Mouse (Mus musculus) testis, adult 2 months (tissue): ENCODE measurements around the gene Ptgir. TPM values are rescaled to one million over a fixed set of nuclear protein-coding genes. Genes with fewer than 3 reads are reported as not detected.
"Not testable (repeated sequence)": the region's sequence is repeated elsewhere in the genome, so short reads cannot be mapped to it uniquely, and the experiment has no call there.

Experiments
- H3K27ac ChIP-seq: fragments of 200-500 bp; 2 replicates; pipeline ENCODE4 v1.5.1; 2012; ENCODE audit warnings: low read depth, low read length; ENCODE audit not compliant: control insufficient read depth, insufficient read depth
- H3K27me3 ChIP-seq: fragments of 200-500 bp; 2 replicates; pipeline ENCODE4 v1.6.1; 2012; ENCODE audit warnings: mild to moderate bottlenecking, low read length, moderate library complexity; ENCODE audit not compliant: control insufficient read depth, insufficient read depth
- H3K36me3 ChIP-seq: fragments of 200-500 bp; 2 replicates; pipeline ENCODE4 v1.6.1; 2012; ENCODE audit warnings: mild to moderate bottlenecking, low read length; ENCODE audit not compliant: control insufficient read depth, insufficient read depth
- H3K4me1 ChIP-seq: fragments of 200-500 bp; 2 replicates; pipeline ENCODE4 v1.6.1; 2012; ENCODE audit warnings: low read length; ENCODE audit not compliant: control insufficient read depth, insufficient read depth
- H3K4me3 ChIP-seq: fragments of 200-500 bp; 2 replicates; pipeline ENCODE4 v1.5.1; 2012; ENCODE audit warnings: low read depth, mild to moderate bottlenecking, low read length, moderate library complexity, mixed read lengths; ENCODE audit not compliant: control insufficient read depth
- CTCF ChIP-seq: fragments of 200-500 bp; IDR thresholded peaks from 2 replicates; pipeline ENCODE4 v1.5.1; 2012; ENCODE audit warnings: low read depth, mild to moderate bottlenecking, inconsistent platforms, low read length, moderate library complexity; ENCODE audit not compliant: control insufficient read depth, insufficient read depth, insufficient replicate concordance
- POLR2A ChIP-seq: fragments of 200-500 bp; IDR thresholded peaks from 2 replicates; pipeline ENCODE4 v1.6.1; 2012; ENCODE audit warnings: low read depth, mild to moderate bottlenecking, inconsistent platforms, low read length, moderate library complexity; ENCODE audit not compliant: control insufficient read depth
- polyA plus RNA-seq: library from polyadenylated mRNA; depleted of rRNA; stranded (reverse); fragments of >200 nt; gene quantifications from 2 replicates; pipeline ENCODE4 v1.2.3, GENCODE M21; 2012; rRNA removed

Gene Ptgir
- polyA plus RNA-seq, 1 experiment: 0.20 TPM

DNA sequence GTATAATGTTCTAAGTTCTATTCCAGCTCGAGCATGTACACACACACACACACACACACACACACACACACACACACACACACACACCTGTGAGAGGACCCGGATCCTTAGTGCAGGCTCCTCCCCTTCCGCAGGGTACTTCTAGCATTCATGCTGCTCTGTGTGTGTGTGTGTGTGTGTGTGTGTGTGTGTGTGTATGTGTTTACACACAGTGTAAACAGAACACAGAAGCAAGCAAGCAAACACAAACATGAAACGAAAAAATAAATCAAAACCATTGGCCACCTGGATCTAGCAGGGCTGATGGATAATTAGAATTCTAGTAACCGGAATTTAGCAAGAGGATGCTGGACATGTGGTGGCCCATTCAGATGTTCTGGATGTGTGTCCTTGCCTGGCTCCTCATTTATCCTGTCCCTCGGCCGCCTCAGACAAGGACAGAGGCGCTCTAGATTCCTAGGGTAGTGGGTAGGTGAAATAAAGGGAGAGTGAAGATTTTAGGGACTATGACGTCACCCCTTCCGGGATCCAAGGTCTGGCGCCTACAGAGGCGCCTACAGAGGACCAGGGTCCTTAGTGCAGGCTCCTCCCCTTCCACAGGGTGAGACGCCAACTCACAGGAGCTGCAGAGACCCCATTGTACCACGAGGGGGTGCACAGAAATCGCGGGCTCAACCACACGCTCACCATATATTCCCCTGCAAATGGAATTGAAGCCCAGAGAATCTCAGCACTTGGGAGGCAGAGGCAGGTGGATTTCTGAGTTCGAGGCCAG, 44.8 kb downstream of the Ptgir start:
- Histone ChIP-seq H3K4me3 (peak overlapping the region; percentile 96), H3K27ac (peak overlapping the region; percentile 94), H3K27me3 (no peaks in the 10 kb centered on the region), H3K36me3 (no peaks in the 10 kb centered on the region; the same call in 1 of the 2 replicates), H3K4me1 (peaks cover 26% of the 10 kb centered on the region)
- TF ChIP-seq CTCF (peak; percentile 65; the same call in 1 of the 2 replicates), POLR2A (no peak)

DNA sequence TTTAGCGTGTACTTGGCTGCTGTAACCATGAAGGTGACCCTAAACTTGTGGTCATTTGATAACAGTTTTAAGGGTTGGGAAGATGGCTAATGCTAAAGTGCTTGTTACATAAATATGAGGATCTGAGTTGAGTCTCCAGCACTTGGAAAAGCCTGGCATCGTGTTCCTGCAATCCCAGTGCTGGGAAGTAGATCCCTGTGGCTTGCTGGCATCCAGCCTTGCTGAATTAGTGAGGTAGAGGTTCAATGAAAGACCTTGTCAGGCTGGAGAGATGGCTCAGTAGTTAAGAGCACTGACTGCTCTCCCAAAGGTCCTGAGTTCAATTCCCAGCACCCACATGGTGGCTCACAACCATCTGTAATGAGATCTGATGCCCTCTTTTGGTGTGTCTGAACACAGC, 47.5 kb downstream of the Ptgir start:
- not testable (repeated sequence) for H3K27ac ChIP-seq, H3K4me3 ChIP-seq, H3K27me3 ChIP-seq, H3K36me3 ChIP-seq
- H3K4me1 ChIP-seq: peaks cover 16% of the 10 kb centered on the region

- Histone ChIP-seq H3K36me3 (no peaks in the 10 kb centered on the region; the same call in 1 of the 2 replicates), H3K27ac (no peak overlapping the region), H3K4me1 (peaks cover 22% of the 10 kb centered on the region), H3K4me3 (no peak overlapping the region), H3K27me3 (no peaks in the 10 kb centered on the region)
- TF ChIP-seq CTCF (no peak), POLR2A (no peak)
Measured at GRCm38 (mm10) chr7:16955712-16956111, 49.4 kb downstream of the Ptgir start.

DNA sequence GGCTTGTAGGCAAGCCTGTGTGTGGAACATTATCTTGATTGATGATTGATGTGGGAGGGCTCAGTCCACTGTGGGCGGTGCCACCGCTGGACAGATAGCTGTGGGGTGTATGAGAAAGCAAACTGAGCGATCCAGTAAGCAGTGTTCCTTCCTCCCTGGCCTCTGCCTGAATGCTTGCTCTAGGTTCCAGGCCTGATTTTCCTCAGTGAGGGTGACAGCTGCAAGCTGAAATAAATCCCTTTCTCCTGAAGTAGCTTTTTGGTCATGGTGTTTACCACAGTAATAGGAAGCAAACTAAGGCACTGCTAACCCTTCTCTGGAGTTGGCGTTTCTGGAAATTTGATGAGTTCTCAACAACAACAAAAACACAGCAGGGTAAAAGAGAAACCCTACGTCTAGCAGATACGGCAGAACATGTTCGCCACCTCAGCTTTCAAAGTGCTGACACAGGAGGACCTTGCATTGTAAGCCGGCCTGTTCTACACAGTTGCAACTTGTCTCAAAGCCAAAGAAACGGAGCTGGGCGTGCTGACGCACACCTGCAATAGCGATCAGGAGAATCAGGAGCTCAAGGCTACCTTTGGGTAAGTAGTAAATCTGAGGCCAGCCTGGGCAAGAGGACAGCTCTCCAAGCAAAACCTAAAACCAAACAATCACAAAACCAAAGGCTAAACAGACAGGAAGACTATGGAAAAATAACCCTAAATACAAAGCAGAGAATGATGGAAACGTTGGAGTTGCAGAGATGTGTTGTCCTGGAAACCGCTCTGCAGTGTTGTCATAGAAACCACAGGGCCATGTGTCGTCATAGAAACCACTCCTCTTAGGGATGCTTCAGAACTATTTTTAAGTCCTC, 50.3 kb downstream of the Ptgir start:
- TF ChIP-seq CTCF: no peak
- TF ChIP-seq POLR2A: no peak
- H3K4me1 ChIP-seq: peaks cover 21% of the 10 kb centered on the region
- H3K27ac ChIP-seq: no peak overlapping the region
- H3K36me3 ChIP-seq: no peaks in the 10 kb centered on the region; the same call in 1 of the 2 replicates
- no peak overlapping the region for H3K4me3 ChIP-seq
- no peaks in the 10 kb centered on the region for H3K27me3 ChIP-seq

GRCm38 (mm10) chr7:16959539-16960187, 53.4 kb downstream of the Ptgir start, which contains the start of gene Pnmal1:
Pnmal1 (plus strand) TSS chr7:16959679.
- H3K27ac ChIP-seq: no peak within 1 kb of the TSS; the same call in 1 of the 2 replicates
- no peaks in the 10 kb centered on the region for H3K36me3 ChIP-seq
- H3K4me3 ChIP-seq: peak within 1 kb of the TSS; percentile 31
- H3K27me3 ChIP-seq: no peaks in the 10 kb centered on the region
- H3K4me1 ChIP-seq: peaks cover 21% of the 10 kb centered on the region
- TF ChIP-seq CTCF (no peak), POLR2A (no peak)

Other genes starting within 250 kb of the Ptgir start
- gene Ceacam15, start 230.8 kb upstream of the Ptgir start, polyA plus RNA-seq: 0.10 TPM in 1 of 2 replicates, not detected in the other
- gene Ceacam9, start 184.6 kb upstream of the Ptgir start, polyA plus RNA-seq: not detected in 2 replicates
- gene Ap2s1, start 168.1 kb upstream of the Ptgir start, polyA plus RNA-seq: 240 and 279 TPM in 2 replicates
- gene Slc1a5, start 125.2 kb upstream of the Ptgir start, polyA plus RNA-seq: 15.2 and 17.8 TPM in 2 replicates
- gene Strn4, start 90.6 kb upstream of the Ptgir start, polyA plus RNA-seq: 130 and 147 TPM in 2 replicates
- 3.4 and 3.6 TPM in 2 replicates for gene Fkrp, start 89.8 kb upstream of the Ptgir start, polyA plus RNA-seq
- gene Prkd2, start 63.6 kb upstream of the Ptgir start, polyA plus RNA-seq: 2.8 and 4.5 TPM in 2 replicates
- gene Dact3, start 31.2 kb upstream of the Ptgir start, polyA plus RNA-seq: 30.7 and 31.2 TPM in 2 replicates
- 9.5 and 10.3 TPM in 2 replicates for gene Gng8, start 14.7 kb upstream of the Ptgir start, polyA plus RNA-seq
- 433 and 509 TPM in 2 replicates for gene Calm3, start 17.6 kb downstream of the Ptgir start, polyA plus RNA-seq
- gene Pnmal2, start 38.2 kb downstream of the Ptgir start, polyA plus RNA-seq: 34.2 and 41.6 TPM in 2 replicates
- gene Pnmal1, start 53.2 kb downstream of the Ptgir start, polyA plus RNA-seq: 7.6 and 7.8 TPM in 2 replicates
- 1.8 and 2.4 TPM in 2 replicates for gene Gm42372, start 76.6 kb downstream of the Ptgir start, polyA plus RNA-seq
- 1.6 TPM in 2 replicates for gene Ccdc8, start 86.2 kb downstream of the Ptgir start, polyA plus RNA-seq
- 80.7 and 84.7 TPM in 2 replicates for gene Ppp5c, start 121.4 kb downstream of the Ptgir start, polyA plus RNA-seq
- 4.4 and 6.9 TPM in 2 replicates for gene Hif3a, start 155.9 kb downstream of the Ptgir start, polyA plus RNA-seq
- 0.16 and 0.19 TPM in 2 replicates for gene Psg16, start 167.6 kb downstream of the Ptgir start, polyA plus RNA-seq
- 0.20 and 0.41 TPM in 2 replicates for gene Ceacam3, start 243.8 kb downstream of the Ptgir start, polyA plus RNA-seq